Mouse (Mus musculus) testis, adult 2 months (tissue): ENCODE measurements at regions not wholly inside any gene's neighbourhood (a gene's known extent, or its start where the extent isn't known, plus 50 kb on each side); places are given as distances from the start of the nearest gene placed in this dataset.

Experiments
- CTCF ChIP-seq: fragments of 200-500 bp; IDR thresholded peaks from 2 replicates; pipeline ENCODE4 v1.5.1; 2012; ENCODE audit warnings: low read depth, mild to moderate bottlenecking, inconsistent platforms, low read length, moderate library complexity; ENCODE audit not compliant: control insufficient read depth, insufficient read depth, insufficient replicate concordance
- POLR2A ChIP-seq: fragments of 200-500 bp; IDR thresholded peaks from 2 replicates; pipeline ENCODE4 v1.6.1; 2012; ENCODE audit warnings: low read depth, mild to moderate bottlenecking, inconsistent platforms, low read length, moderate library complexity; ENCODE audit not compliant: control insufficient read depth

DNA sequence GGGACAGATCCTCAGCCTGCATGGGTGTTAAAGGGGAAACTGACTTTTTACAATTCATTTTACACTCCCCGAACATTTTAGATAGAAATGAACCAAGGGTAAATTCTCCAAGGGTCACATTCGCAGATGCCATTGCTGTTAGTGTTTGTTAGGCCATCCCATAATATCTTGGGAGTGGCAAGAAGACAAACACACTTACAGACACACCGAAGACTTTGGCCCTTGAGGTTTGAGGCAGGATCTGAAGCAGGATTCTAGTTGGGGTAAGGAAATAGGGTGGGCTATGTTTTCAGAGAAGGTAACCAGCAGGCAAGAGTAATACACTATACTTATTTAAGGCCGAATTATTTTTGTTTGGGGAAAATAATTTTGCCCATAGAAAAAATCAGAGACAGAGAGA is 263.1 kb upstream of the Sall1 start:
- TF ChIP-seq CTCF (no peak), POLR2A (no peak)
